Mouse (Mus musculus): Measurements from ENCODE around the gene Depdc5.

GRCm38 (mm10) chr5:32934654-32935053 lies 71.2 kb downstream of the Depdc5 start:
- TF ChIP-seq GATA1 (IDR thresholded peaks at IDR 0.05; ENCODE audit: low read length) (no peak), TAL1 (IDR thresholded peaks at IDR 0.05; ENCODE audit: low read length) (no peak)

Data from erythroblast, embryonic 14.5 days (primary cell).